Mouse (Mus musculus): ENCODE measurements around the gene B3glct. TPM values are rescaled to one million over a fixed set of nuclear protein-coding genes. Genes with fewer than 3 reads are reported as not detected.

B3glct gene
- total RNA-seq, 2 experiments from 2014 or later: 13.5 to 14.7 TPM

Other genes with a start within 250 kb of the B3glct start
- under 1 TPM; 0.41 to 0.59 TPM for gene Tex26, start 238.6 kb upstream of the B3glct start, total RNA-seq (2021)
- 1 to 10 TPM in 1 of 2 experiments, under 1 TPM in 1; 0.91 to 1.7 TPM for gene Wdr95, start 149.6 kb upstream of the B3glct start, total RNA-seq (2021)
- 100 to 1,000 TPM; 322 to 355 TPM for gene Hsph1, start 41.9 kb upstream of the B3glct start, total RNA-seq (2021)